Comparison of ENCODE assay signal across 9 mouse cellular contexts in genomic region chr2:110564673-110565627, GRCm38 (mm10). TPM values are rescaled to one million over a fixed set of nuclear protein-coding genes. Genes with fewer than 3 reads are reported as not detected.
A peak's percentile ranks its signal among the peaks of the same experiment; 100 is the strongest.
DNase-seq lines count a peak whose midpoint lies in the region; ATAC-seq and TF ChIP-seq lines count a peak whose summit lies in the region.
"Had no signal": no experiment of that assay in that cellular context is flagged by ENCODE, and none has a peak within 500 bp of the region (broad histone marks: within the 10 kb centered on the region; RNA-seq: fewer than 3 reads in every experiment).

No protein-coding gene starts in this region.

- no peaks in the 10 kb centered on the region for H3K4me1 ChIP-seq in cerebellum, adult 2 months (ENCODE audit: control insufficient read depth, insufficient read depth, low read length)
- no peaks in the 10 kb centered on the region for H3K4me1 ChIP-seq in forebrain, postnatal 0 days (ENCODE audit: insufficient read depth)
- no peaks in the 10 kb centered on the region for H3K4me1 ChIP-seq in hindbrain, embryonic 12.5 days
- no peaks in the 10 kb centered on the region for H3K4me1 ChIP-seq in lung, embryonic 15.5 days

- no peak overlapping the region for H3K9ac ChIP-seq in forebrain, postnatal 0 days
- no peak overlapping the region for H3K9ac ChIP-seq in hindbrain, embryonic 12.5 days
- H3K9ac ChIP-seq in lung, embryonic 15.5 days: no peak overlapping the region

- peak; percentile 90 for ATAC-seq in forebrain, postnatal 0 days
- peak; percentile 85 for ATAC-seq in hindbrain, embryonic 12.5 days (ENCODE audit: low FRiP score)
- ATAC-seq in lung, embryonic 15.5 days (ENCODE audit: borderline replicate concordance, extremely low read depth, low FRiP score, low TSS enrichment): peak; percentile 67; the same call in 1 of the 2 replicates

- no peak for TF ChIP-seq POLR2A in cerebellum, adult 2 months (IDR thresholded peaks at IDR 0.05; ENCODE audit: borderline replicate concordance, insufficient read depth, low read length)

- 38% methylated on average over 5 of the region's 5 CpGs for WGBS in cerebellum, adult 2 months
- WGBS in forebrain, postnatal 0 days: 36% methylated on average over 5 of the region's 5 CpGs
- WGBS in hindbrain, embryonic 12.5 days: 40% methylated on average over 5 of the region's 5 CpGs
- 34% methylated on average over 5 of the region's 5 CpGs for WGBS in lung, embryonic 15.5 days

- no peaks in the 10 kb centered on the region for H3K36me3 ChIP-seq in forebrain, postnatal 0 days (ENCODE audit: insufficient read depth)
- H3K36me3 ChIP-seq in hindbrain, embryonic 12.5 days: no peaks in the 10 kb centered on the region
- H3K36me3 ChIP-seq in lung, embryonic 15.5 days: no peaks in the 10 kb centered on the region

- DNase-seq in MN1 (ENCODE audit: low spot score): peak; percentile 64
- DNase-seq in cerebellum, adult 2 months: peak; percentile 18 to 37
- peak; percentile 86 for DNase-seq in forebrain, postnatal 0 days
- peak; percentile 56 for DNase-seq in layer of hippocampus, adult 9-10 months (ENCODE audit: low spot score)
- DNase-seq in retina, embryonic 14.5 days (ENCODE audit: low spot score): peak; percentile 92
- no peak for DNase-seq in B cell, adult 2 months

- TF ChIP-seq CTCF in cerebellum, adult 2 months (IDR thresholded peaks at IDR 0.05; ENCODE audit: borderline replicate concordance, insufficient read depth, low read depth, low read length): peak; percentile 41; the same call in 1 of the 2 replicates
- TF ChIP-seq CTCF in forebrain, postnatal 0 days (IDR thresholded peaks at IDR 0.05; ENCODE audit: low read depth): peak; percentile 81

- H3K4me3 ChIP-seq in cerebellum, adult 2 months (replicated peaks; ENCODE audit: insufficient read depth, low read depth, low read length): no peak overlapping the region
- no peak overlapping the region for H3K4me3 ChIP-seq in forebrain, postnatal 0 days (ENCODE audit: low read depth, low read length)
- H3K4me3 ChIP-seq in hindbrain, embryonic 12.5 days: no peak overlapping the region
- H3K4me3 ChIP-seq in lung, embryonic 15.5 days: no peak overlapping the region

- H3K27me3 ChIP-seq in cerebellum, adult 2 months (ENCODE audit: control insufficient read depth, insufficient read depth, low read length): no peaks in the 10 kb centered on the region
- H3K27me3 ChIP-seq in forebrain, postnatal 0 days (ENCODE audit: insufficient read depth, low read length): no peaks in the 10 kb centered on the region
- H3K27me3 ChIP-seq in hindbrain, embryonic 12.5 days: no peaks in the 10 kb centered on the region
- H3K27me3 ChIP-seq in lung, embryonic 15.5 days: no peaks in the 10 kb centered on the region

- H3K9me3 ChIP-seq in forebrain, postnatal 0 days (ENCODE audit: low read length): no peaks in the 10 kb centered on the region
- H3K9me3 ChIP-seq in hindbrain, embryonic 12.5 days (replicated peaks): no peaks in the 10 kb centered on the region
- H3K9me3 ChIP-seq in lung, embryonic 15.5 days: no peaks in the 10 kb centered on the region

- H3K4me2 ChIP-seq in forebrain, postnatal 0 days (ENCODE audit: low read depth): no peak overlapping the region
- no peak overlapping the region for H3K4me2 ChIP-seq in hindbrain, embryonic 12.5 days (replicated peaks)
- no peak overlapping the region for H3K4me2 ChIP-seq in lung, embryonic 15.5 days

- H3K27ac ChIP-seq in cerebellum, adult 2 months (ENCODE audit: insufficient read depth, low read length): no peak overlapping the region
- no peak overlapping the region for H3K27ac ChIP-seq in forebrain, postnatal 0 days (ENCODE audit: low read depth, low read length)
- no peak overlapping the region for H3K27ac ChIP-seq in hindbrain, embryonic 12.5 days
- no peak overlapping the region for H3K27ac ChIP-seq in lung, embryonic 15.5 days

RNA-seq across cellular contexts. Expression of gene Slc5a12, which starts 32.1 kb away (rescaled TPM):
- polyA plus RNA-seq in cerebellum, adult 2 months (2012; rRNA removed): not detected in 2 replicates
- 0.05 TPM in 1 of 2 replicates, not detected in the other for total RNA-seq in forebrain, postnatal 0 days (2014; rRNA removed)
- polyA plus RNA-seq in forebrain, postnatal 0 days (2015; fragmentation: Nextera tagmentation; extraction: Ambion mirVana): not detected in 2 replicates
- not detected in 2 replicates for polyA plus RNA-seq in hindbrain, embryonic 12.5 days (2016; fragmentation: Nextera tagmentation; extraction: Ambion mirVana)
- polyA plus RNA-seq in lung, embryonic 15.5 days (2015; fragmentation: Nextera tagmentation; extraction: Ambion mirVana): not detected in 2 replicates
- total RNA-seq: hematopoietic stem cell, adult 5-6 weeks had no signal

Comparison
In these comparisons a context has a peak if more than half of its experiments do, and no peak if none do; other contexts are left out.
1. DNase-seq: peak in MN1 (single experiment), cerebellum, adult 2 months (2 of 2), forebrain, postnatal 0 days (single experiment), layer of hippocampus, adult 9-10 months (single experiment) and retina, embryonic 14.5 days (single experiment); none in B cell, adult 2 months (0 of 2).
2. Peak in every context shown above with its lines, with median percentiles within 50 percentile points of each other: ATAC-seq.